Mouse (Mus musculus) cerebellum, adult 2 months (tissue): ENCODE measurements around the gene Rragc.

ENCODE experiments used
- CTCF ChIP-seq: fragments of 200-500 bp; IDR thresholded peaks from 2 replicates; pipeline ENCODE4 v1.5.1; 2011; ENCODE audit warnings: low read depth, mild to moderate bottlenecking, control low read depth, low read length, moderate library complexity, borderline replicate concordance; ENCODE audit not compliant: insufficient read depth
- POLR2A ChIP-seq: fragments of 200-500 bp; IDR thresholded peaks from 2 replicates; pipeline ENCODE4 v1.6.1; 2011; ENCODE audit warnings: low read length, control low read depth, borderline replicate concordance; ENCODE audit not compliant: insufficient read depth

GRCm38 (mm10) chr4:123962721-123963120 is 45.5 kb downstream of the Rragc start:
- TF ChIP-seq CTCF (no peak), POLR2A (no peak)
